Mouse (Mus musculus): Measurements from ENCODE around the gene Nox3. TPM values are rescaled to one million over a fixed set of nuclear protein-coding genes. Genes with fewer than 3 reads are reported as not detected.

Gene Nox3
- polyA plus RNA-seq, 1 experiment from 2014 or later: not detected

GRCm38 (mm10) chr17:3650377-3650776, 45.7 kb downstream of the Nox3 start:
- H3K4me2 ChIP-seq (replicated peaks): no peak overlapping the region
- H3K4me1 ChIP-seq: no peaks in the 10 kb centered on the region
- H3K27ac ChIP-seq: no peak overlapping the region
- H3K4me3 ChIP-seq: no peak overlapping the region
- ATAC-seq (ENCODE audit: low FRiP score, low read depth): no peak
- no peaks in the 10 kb centered on the region for H3K36me3 ChIP-seq
- H3K9ac ChIP-seq: no peak overlapping the region
- no peaks in the 10 kb centered on the region for H3K9me3 ChIP-seq
- no peaks in the 10 kb centered on the region for H3K27me3 ChIP-seq (replicated peaks)
- 46% methylated on average over 3 of the region's 3 CpGs for WGBS

GRCm38 (mm10) chr17:3643582-3643981, 52.5 kb downstream of the Nox3 start:
- Histone ChIP-seq H3K27ac (no peak overlapping the region), H3K9me3 (no peaks in the 10 kb centered on the region), H3K4me3 (no peak overlapping the region), H3K36me3 (no peaks in the 10 kb centered on the region), H3K9ac (no peak overlapping the region), H3K4me1 (no peaks in the 10 kb centered on the region), H3K4me2 (replicated peaks) (no peak overlapping the region), H3K27me3 (replicated peaks) (no peaks in the 10 kb centered on the region)
- no peak for ATAC-seq (ENCODE audit: low FRiP score, low read depth)
- 90% methylated on average over 2 of the region's 2 CpGs for WGBS

DNA sequence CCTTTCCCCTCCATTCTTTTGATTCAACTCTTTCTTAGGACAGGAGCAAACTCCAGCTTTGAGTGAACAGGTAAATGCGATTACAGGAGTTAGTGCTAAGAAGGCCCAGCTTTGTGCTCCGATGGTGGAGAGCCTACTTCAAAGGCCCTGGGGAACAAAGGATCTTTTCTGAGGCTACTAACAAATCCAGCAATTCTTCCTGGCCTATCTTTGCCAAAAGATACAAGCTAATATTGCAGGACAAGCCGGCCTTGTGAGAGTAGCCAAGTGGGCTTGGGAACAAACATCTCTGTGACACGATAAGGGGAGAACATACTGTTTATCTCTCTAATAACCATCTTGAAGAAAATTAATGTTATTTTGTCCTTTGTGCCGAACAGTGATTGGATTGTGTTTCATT, 54.6 kb downstream of the Nox3 start:
- Histone ChIP-seq H3K27ac (no peak overlapping the region), H3K9ac (no peak overlapping the region), H3K36me3 (no peaks in the 10 kb centered on the region), H3K4me1 (no peaks in the 10 kb centered on the region), H3K4me3 (no peak overlapping the region), H3K4me2 (replicated peaks) (no peak overlapping the region), H3K9me3 (no peaks in the 10 kb centered on the region), H3K27me3 (replicated peaks) (no peaks in the 10 kb centered on the region)
- WGBS: 58% methylated on average over 5 of the region's 5 CpGs
- no peak for ATAC-seq (ENCODE audit: low FRiP score, low read depth)

- no peak overlapping the region for H3K27ac ChIP-seq
- H3K9me3 ChIP-seq: no peaks in the 10 kb centered on the region
- no peak for ATAC-seq (ENCODE audit: low FRiP score, low read depth)
- no peaks in the 10 kb centered on the region for H3K4me1 ChIP-seq
- H3K9ac ChIP-seq: no peak overlapping the region
- no peak overlapping the region for H3K4me3 ChIP-seq
- H3K27me3 ChIP-seq (replicated peaks): no peaks in the 10 kb centered on the region
- no peaks in the 10 kb centered on the region for H3K36me3 ChIP-seq
- no peak overlapping the region for H3K4me2 ChIP-seq (replicated peaks)
- WGBS: 60% methylated on average over 3 of the region's 3 CpGs
Measured at GRCm38 (mm10) chr17:3638757-3639156, 57.3 kb downstream of the Nox3 start.

- Histone ChIP-seq H3K9ac (no peak overlapping the region), H3K27me3 (replicated peaks) (no peaks in the 10 kb centered on the region), H3K27ac (no peak overlapping the region), H3K4me3 (no peak overlapping the region), H3K4me1 (no peaks in the 10 kb centered on the region), H3K36me3 (no peaks in the 10 kb centered on the region), H3K4me2 (replicated peaks) (no peak overlapping the region), H3K9me3 (no peaks in the 10 kb centered on the region)
- 73% methylated on average over 3 of the region's 3 CpGs for WGBS
- no peak for ATAC-seq (ENCODE audit: low FRiP score, low read depth)
Measured at GRCm38 (mm10) chr17:3632501-3632900, 63.6 kb downstream of the Nox3 start.

GRCm38 (mm10) chr17:3616329-3617216, 79.5 kb downstream of the Nox3 start:
- H3K36me3 ChIP-seq: no peaks in the 10 kb centered on the region
- no peak overlapping the region for H3K9ac ChIP-seq
- ATAC-seq (ENCODE audit: low FRiP score, low read depth): no peak
- no peak overlapping the region for H3K27ac ChIP-seq
- H3K27me3 ChIP-seq (replicated peaks): no peaks in the 10 kb centered on the region
- no peak overlapping the region for H3K4me3 ChIP-seq
- no peaks in the 10 kb centered on the region for H3K9me3 ChIP-seq
- no peak overlapping the region for H3K4me2 ChIP-seq (replicated peaks)
- 0 out of 2 replicates have a peak, but pooled peaks cover 4% of the 10 kb centered on the region for H3K4me1 ChIP-seq
- WGBS: 75% methylated on average over 7 of the region's 7 CpGs

DNA sequence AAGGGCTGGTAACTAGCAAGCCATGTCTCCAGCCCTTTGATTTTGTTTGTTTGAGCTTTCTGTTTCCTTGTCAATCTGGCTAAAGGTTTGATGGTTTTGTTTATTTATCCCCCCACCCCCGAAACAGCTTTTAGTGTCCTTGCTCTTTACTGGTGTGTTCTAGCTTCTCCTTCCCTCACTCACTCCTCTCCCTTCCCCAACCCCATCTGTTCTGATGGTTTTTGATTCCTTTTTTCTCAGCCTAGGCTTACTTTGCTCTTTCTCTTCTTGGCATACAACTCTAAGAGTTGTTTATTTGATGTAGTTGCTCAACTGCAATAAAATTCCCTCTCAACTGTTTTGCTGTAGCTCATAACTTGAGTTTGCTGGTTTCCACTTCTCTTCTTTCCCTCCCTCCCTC, 80.5 kb downstream of the Nox3 start:
- no peak overlapping the region for H3K4me2 ChIP-seq (replicated peaks)
- no peaks in the 10 kb centered on the region for H3K36me3 ChIP-seq
- H3K9me3 ChIP-seq: no peaks in the 10 kb centered on the region
- no peak overlapping the region for H3K4me3 ChIP-seq
- H3K4me1 ChIP-seq: peaks cover 8% of the 10 kb centered on the region; the same call in 1 of the 2 replicates
- H3K27ac ChIP-seq: no peak overlapping the region
- no peak overlapping the region for H3K9ac ChIP-seq
- 65% methylated on average over 1 of the region's 1 CpGs for WGBS
- ATAC-seq (ENCODE audit: low FRiP score, low read depth): no peak
- H3K27me3 ChIP-seq (replicated peaks): no peaks in the 10 kb centered on the region

DNA sequence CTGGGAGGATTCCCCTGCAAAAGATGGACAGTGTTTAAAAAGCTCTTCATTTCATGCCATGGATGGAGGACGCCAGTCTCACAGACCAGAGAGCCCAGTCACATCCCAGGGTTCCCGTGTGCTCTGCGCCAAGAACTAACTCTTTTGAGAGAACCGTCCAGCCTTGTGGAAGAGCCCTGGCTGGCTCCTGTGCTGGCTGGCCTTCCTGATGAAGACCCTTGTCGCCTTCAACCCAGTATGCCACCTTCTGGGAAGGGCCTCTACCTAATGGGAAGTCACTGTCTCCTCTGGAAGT, 84.3 kb downstream of the Nox3 start:
- H3K4me2 ChIP-seq (replicated peaks): peak overlapping the region; percentile 57
- H3K9ac ChIP-seq: no peak overlapping the region
- H3K9me3 ChIP-seq: no peaks in the 10 kb centered on the region
- ATAC-seq (ENCODE audit: low FRiP score, low read depth): 0 out of 2 replicates have a peak, but pooled peaks have one; percentile 29
- H3K27me3 ChIP-seq (replicated peaks): no peaks in the 10 kb centered on the region
- WGBS: 81% methylated on average over 5 of the region's 5 CpGs
- H3K4me3 ChIP-seq: no peak overlapping the region
- 0 out of 2 replicates have a peak overlapping the region, but pooled peaks have one; percentile 33 for H3K27ac ChIP-seq
- H3K4me1 ChIP-seq: peaks cover 10% of the 10 kb centered on the region; the same call in 1 of the 2 replicates
- no peaks in the 10 kb centered on the region for H3K36me3 ChIP-seq

DNA sequence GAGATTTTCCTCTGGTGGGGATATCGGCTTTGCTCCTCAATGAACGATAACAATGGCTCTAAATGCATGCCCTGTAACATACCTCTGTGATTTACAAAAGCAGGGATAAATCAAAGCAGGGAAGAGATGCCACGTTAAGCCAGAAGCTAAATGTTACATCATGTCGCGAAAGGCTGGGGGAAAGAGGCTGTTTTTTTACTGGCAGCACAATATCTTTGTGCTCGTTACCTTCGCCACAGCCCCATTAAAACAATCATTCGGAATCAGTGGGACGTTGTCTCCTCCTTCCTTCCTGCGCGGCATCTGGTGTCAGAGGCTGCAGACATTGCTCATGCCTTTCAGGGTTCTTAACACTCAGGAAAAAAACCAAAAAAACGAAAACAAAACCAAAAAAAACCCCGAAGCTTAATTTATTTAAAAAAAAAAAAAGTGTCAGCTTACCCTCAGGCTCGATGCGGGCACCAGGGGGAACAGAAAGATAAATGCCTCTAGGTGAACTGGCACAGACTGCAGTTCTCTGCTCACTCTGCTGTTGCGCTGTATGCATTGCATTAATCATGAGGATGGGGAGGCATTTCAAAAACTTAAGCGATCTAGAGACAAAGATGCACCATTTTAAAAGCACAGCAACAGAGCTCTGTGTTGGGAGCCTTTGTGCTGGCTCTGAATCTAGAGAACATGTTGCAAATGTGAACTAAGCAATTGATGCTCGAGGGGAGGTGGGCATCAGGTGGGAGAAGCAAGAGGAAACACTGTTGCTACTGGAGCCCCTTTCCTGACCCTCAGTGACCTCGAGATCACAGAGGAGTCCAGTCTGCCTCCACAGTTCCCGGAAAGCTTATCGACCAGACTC, 84.9 kb downstream of the Nox3 start:
- H3K36me3 ChIP-seq: no peaks in the 10 kb centered on the region
- no peaks in the 10 kb centered on the region for H3K27me3 ChIP-seq (replicated peaks)
- no peaks in the 10 kb centered on the region for H3K9me3 ChIP-seq
- 15% methylated on average over 21 of the region's 21 CpGs for WGBS
- ATAC-seq (ENCODE audit: low FRiP score, low read depth): peak; percentile 77
- H3K9ac ChIP-seq: 0 out of 2 replicates have a peak overlapping the region, but pooled peaks have one; percentile 40
- H3K4me3 ChIP-seq: peak overlapping the region; percentile 25
- peaks cover 10% of the 10 kb centered on the region; the same call in 1 of the 2 replicates for H3K4me1 ChIP-seq
- H3K4me2 ChIP-seq (replicated peaks): peak overlapping the region; percentile 57
- peak overlapping the region; percentile 33; the same call in 1 of the 2 replicates for H3K27ac ChIP-seq

DNA sequence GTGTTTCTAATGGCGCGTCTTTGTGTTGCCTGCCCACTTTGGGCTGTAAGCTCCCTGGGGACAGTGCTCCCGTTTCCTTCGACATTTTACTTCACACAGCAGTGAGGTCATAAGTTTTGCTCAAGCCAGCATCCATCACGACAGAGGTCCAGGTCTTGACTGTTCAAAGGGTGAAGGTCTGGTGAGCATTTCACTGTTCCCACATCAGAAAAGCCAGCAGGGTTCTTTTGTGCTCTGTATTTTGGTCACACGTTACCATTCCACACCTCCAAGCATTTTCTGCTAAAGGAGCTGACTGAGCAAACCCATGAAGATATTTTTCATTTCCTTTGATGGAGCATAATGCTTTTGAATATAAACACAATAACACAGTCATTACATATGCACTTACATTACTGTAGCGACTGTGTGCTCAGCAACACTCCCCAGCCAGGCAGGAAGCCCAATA, 85.7 kb downstream of the Nox3 start:
- no peak overlapping the region for H3K9ac ChIP-seq
- no peaks in the 10 kb centered on the region for H3K9me3 ChIP-seq
- peaks cover 10% of the 10 kb centered on the region; the same call in 1 of the 2 replicates for H3K4me1 ChIP-seq
- H3K36me3 ChIP-seq: no peaks in the 10 kb centered on the region
- peak overlapping the region; percentile 57; the same call in 1 of the 2 replicates for H3K4me2 ChIP-seq (replicated peaks)
- no peaks in the 10 kb centered on the region for H3K27me3 ChIP-seq (replicated peaks)
- H3K4me3 ChIP-seq: no peak overlapping the region
- 41% methylated on average over 7 of the region's 7 CpGs for WGBS
- peak; percentile 33; the same call in 1 of the 2 replicates for ATAC-seq (ENCODE audit: low FRiP score, low read depth)
- H3K27ac ChIP-seq: no peak overlapping the region; the same call in 1 of the 2 replicates

- 93% methylated on average over 6 of the region's 6 CpGs for WGBS
- Histone ChIP-seq H3K4me1 (no peaks in the 10 kb centered on the region), H3K36me3 (no peaks in the 10 kb centered on the region)
Measured at GRCm38 (mm10) chr17:3602954-3603672, 92.9 kb downstream of the Nox3 start.

More at GRCm38 (mm10) chr17:3602954-3603672, 92.9 kb downstream of the Nox3 start:
- no peaks in the 10 kb centered on the region for H3K9me3 ChIP-seq
- H3K4me3 ChIP-seq: no peak overlapping the region
- no peak overlapping the region for H3K4me2 ChIP-seq (replicated peaks)
- ATAC-seq (ENCODE audit: low FRiP score, low read depth): no peak
- no peaks in the 10 kb centered on the region for H3K27me3 ChIP-seq (replicated peaks)
- no peak overlapping the region for H3K27ac ChIP-seq
- no peak overlapping the region for H3K9ac ChIP-seq

Measured in neural tube, embryonic 12.5 days (tissue).